Mouse (Mus musculus) ovary, postnatal 10 days (tissue): ENCODE data around the gene Gm49378.
A peak's percentile ranks its signal among the peaks of the same experiment; 100 is the strongest.

Source experiments
- DNase-seq: peaks from one replicate; pipeline ENCODE4 v3.0.0; 2022; ENCODE audit warnings: low spot score

Gm49378 gene

GRCm38 (mm10) chr14:55629312-55629711, 8.4 kb downstream of the Gm49378 start:
- no peak for DNase-seq

GRCm38 (mm10) chr14:55628077-55628827, 9.4 kb downstream of the Gm49378 start:
- no peak for DNase-seq

- no peak for DNase-seq
Observed at GRCm38 (mm10) chr14:55618486-55619195, 19.1 kb downstream of the Gm49378 start.

DNA sequence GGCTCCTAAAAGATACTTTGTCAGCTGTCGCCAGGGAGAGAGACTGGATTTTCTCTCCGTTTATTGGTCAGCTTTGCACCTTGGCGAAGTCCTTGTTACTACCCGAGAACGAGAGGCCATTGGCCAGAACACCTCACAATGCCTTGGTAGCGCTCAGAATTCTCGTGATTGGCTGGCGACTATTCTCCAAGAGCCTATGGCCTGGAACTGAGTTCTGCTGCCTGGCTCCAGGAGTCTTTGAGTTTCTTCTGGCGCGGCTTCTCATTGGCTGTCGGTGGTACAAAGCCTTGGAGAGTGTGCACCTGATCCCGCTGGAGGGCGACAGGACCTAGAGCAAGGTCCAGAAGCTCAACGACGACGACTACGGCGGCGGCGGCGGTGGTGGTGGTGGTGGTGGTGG, 19.9 kb downstream of the Gm49378 start, which contains the start of gene Rec8:
Gene Rec8 (plus strand): TSS at position 216 of the 400 bp plus-strand sequence.
- DNase-seq, result no peak

DNA sequence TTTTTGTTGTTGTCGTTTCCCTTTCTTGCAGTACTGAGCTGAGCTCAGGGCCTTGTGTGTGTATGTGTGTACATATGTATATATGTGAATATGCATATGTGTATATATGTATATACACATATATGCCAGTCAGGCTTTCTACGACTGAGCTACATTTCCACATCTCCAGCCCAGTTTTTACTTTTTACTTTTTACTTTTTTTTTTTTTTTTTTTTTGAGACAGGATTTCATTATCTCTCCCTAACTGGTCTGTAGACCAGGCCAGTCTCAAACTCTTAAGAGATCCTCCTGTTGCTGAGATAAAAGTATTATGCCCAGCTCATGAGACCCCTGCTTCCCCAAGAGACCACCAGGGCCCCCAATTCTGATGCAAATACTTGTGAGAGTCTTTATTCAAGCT, 20.9 kb downstream of the Gm49378 start:
- DNase-seq, result no peak

GRCm38 (mm10) chr14:55615876-55616275, 21.8 kb downstream of the Gm49378 start:
- no peak for DNase-seq

DNA sequence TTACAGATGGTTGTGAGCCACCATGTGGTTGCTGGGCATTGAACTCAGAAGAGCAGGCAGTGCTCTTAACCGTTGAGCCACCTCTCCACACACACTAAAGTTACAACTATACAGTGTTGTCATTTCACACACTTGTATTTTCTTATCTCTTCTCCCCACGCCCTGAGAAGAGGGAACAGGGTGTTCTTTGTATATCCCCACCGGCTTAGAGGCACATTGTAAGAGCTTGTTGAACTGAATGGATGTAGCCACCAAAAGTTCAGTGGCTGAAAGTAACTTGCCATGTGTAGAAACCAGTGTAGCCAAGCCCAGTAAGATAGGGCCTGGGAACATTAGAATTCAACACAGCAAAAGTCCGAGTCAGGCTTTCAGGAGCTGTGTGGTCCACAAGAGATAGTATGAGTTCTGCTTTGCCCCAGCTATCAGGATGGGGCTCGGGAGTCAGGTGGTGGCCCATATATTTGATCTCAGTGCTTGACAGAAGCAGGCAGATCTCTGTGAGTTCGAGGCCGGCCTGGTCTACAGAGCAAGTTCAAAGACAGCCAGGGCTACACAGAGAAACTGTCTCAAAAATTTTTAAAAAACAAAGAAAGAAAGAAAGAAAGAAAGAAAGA, 23.0 kb downstream of the Gm49378 start:
- no peak for DNase-seq

- no peak for DNase-seq
Observed at GRCm38 (mm10) chr14:55613346-55613745, 24.3 kb downstream of the Gm49378 start.

- DNase-seq, result no peak
Observed at GRCm38 (mm10) chr14:55608339-55608738, 29.4 kb downstream of the Gm49378 start.

- DNase-seq, result no peak
Observed at GRCm38 (mm10) chr14:55605743-55606459, 31.8 kb downstream of the Gm49378 start.

DNA sequence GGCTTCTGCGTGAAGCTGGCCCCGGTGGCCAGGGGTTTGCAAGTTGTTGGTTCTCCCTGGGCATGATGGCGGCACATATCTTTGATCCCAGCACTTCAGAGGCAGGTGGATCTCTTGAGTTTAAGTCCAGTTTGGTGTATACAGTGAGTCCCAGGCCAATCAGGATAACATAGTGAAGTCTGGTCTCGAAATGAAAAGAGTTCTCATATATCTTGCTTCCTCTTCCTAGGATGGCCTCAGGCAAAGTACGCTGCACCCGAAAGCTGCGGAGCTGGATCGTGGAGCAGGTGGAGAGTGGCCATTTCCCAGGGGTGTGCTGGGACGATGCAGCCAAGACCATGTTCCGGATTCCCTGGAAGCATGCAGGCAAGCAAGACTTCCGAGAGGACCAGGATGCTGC, 32.9 kb downstream of the Gm49378 start:
- no peak for DNase-seq

- peak; percentile 78 for DNase-seq
Observed at GRCm38 (mm10) chr14:55603633-55604576, 33.8 kb downstream of the Gm49378 start.

- DNase-seq, result no peak
Observed at GRCm38 (mm10) chr14:55603271-55603632, 34.4 kb downstream of the Gm49378 start, which contains the start of gene Irf9. Gene Irf9 (plus strand): TSS chr14:55603571.

GRCm38 (mm10) chr14:55598521-55599390, 38.9 kb downstream of the Gm49378 start:
- DNase-seq, result no peak

DNA sequence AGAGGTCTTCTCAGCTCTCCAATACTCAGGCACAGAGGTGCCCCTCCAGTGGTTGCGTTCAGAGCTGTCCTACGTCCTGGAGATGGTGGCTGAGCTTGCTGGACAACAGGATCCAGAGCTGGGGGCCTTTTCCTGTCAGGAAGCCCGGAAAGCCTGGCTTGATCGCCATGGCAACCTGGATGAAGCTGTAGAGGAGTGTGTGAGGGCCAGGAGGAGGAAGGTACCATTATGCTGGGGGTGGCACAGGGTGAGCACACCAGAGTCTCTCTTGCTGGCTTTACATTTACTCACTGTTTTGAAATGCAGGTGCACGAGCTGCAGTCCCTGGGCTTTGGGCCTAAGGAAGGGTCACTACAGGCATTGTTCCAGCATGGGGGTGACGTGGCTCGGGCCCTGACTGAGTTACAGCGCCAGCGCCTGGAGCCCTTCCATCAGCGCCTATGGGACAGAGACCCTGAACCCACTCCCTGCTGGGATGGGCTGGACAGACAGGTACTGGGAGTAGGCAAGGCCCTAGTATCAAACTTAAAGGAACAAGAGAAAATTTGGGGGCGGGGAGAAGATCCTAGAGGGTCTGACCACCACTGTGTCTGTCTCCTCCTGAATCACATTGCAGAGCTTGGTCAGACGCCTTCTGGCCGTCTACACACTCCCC, 41.5 kb downstream of the Gm49378 start:
- no peak for DNase-seq

DNA sequence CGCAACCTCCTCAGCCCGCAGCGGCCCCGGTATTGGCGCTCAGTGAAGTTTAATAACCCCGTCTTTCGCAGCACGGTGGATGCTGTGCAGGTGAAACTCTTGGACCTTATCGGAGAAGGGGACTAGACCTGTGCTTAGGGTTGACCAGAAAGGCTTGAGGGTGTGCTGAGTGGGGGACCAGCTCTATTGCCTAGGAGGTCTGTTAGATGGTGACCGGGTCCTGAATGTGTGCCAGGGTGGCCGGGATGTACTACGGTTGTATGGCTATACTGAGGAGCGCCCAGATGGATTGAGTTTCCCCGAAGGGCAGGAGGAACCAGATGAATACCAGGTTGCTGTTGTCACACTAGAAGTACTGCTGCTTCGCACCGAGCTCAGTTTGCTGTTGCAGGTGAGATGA, 45.5 kb downstream of the Gm49378 start:
- DNase-seq, result no peak

- no peak for DNase-seq
Observed at GRCm38 (mm10) chr14:55591331-55591891, 46.3 kb downstream of the Gm49378 start, which contains the start of gene Rnf31. Gene Rnf31 (plus strand): TSS chr14:55591708.

GRCm38 (mm10) chr14:55590748-55591330, 46.9 kb downstream of the Gm49378 start, which contains the start of gene Psme2:
Gene Psme2 (minus strand): TSS chr14:55591113.
- peak; percentile 76 for DNase-seq
